Mouse (Mus musculus) right cerebral cortex, adult 18-20 months (tissue): ENCODE measurements at regions not wholly inside any gene's neighbourhood (a gene's known extent, or its start where the extent isn't known, plus 50 kb on each side); places are given as distances from the start of the nearest gene placed in this dataset.
A peak's percentile ranks its signal among the peaks of the same experiment; 100 is the strongest.

Experiments used
- DNase-seq: peaks from one replicate; pipeline ENCODE4 v3.0.0; 2022; ENCODE audit warnings: mixed read lengths

GRCm38 (mm10) chr16:12359116-12359515, 375.2 kb downstream of the Shisa9 start:
- no peak for DNase-seq

GRCm38 (mm10) chr16:12389545-12389944, 405.6 kb downstream of the Shisa9 start:
- peak; percentile 57 for DNase-seq

- no peak for DNase-seq
These were observed 451.8 kb downstream of the Shisa9 start for GRCm38 (mm10) chr16:12435697-12436221.

GRCm38 (mm10) chr16:12438622-12439021, 454.7 kb downstream of the Shisa9 start:
- no peak for DNase-seq

GRCm38 (mm10) chr16:12454791-12455190, 470.9 kb downstream of the Shisa9 start:
- DNase-seq = peak; percentile 35
